Comparison of ENCODE assay signal across 14 mouse cellular contexts in genomic region chr1:74754175-74754785, GRCm38 (mm10). TPM values are rescaled to one million over a fixed set of nuclear protein-coding genes. Genes with fewer than 3 reads are reported as not detected.
DNase-seq lines count a peak whose midpoint lies in the region; ATAC-seq lines count a peak whose summit lies in the region.
"Had no signal": no experiment of that assay in that cellular context is flagged by ENCODE, and none has a peak within 500 bp of the region (broad histone marks: within the 10 kb centered on the region; RNA-seq: fewer than 3 reads in every experiment).

No protein-coding gene starts in this region.

- peak; percentile 87 for ATAC-seq in intestine, embryonic 15.5 days
- no peak for ATAC-seq in frontal cortex, adult (ENCODE audit: low TSS enrichment)
- ATAC-seq: forebrain, embryonic 16.5 days had no signal

- no peak overlapping the region for H3K4me2 ChIP-seq in intestine, embryonic 15.5 days (replicated peaks)
- H3K4me2 ChIP-seq: embryonic facial prominence, embryonic 15.5 days; lung, embryonic 15.5 days had no signal

- H3K27ac ChIP-seq in intestine, embryonic 15.5 days, result no peak overlapping the region
- H3K27ac ChIP-seq: embryonic facial prominence, embryonic 15.5 days; heart, adult 2 months; lung, embryonic 15.5 days had no signal

- H3K36me3 ChIP-seq in intestine, embryonic 15.5 days, result no peaks in the 10 kb centered on the region
- H3K36me3 ChIP-seq: embryonic facial prominence, embryonic 15.5 days; lung, embryonic 15.5 days had no signal

- 0 out of 2 replicates have a peak, but pooled peaks cover under 1% of the 10 kb centered on the region for H3K27me3 ChIP-seq in intestine, embryonic 15.5 days (replicated peaks)

- H3K9ac ChIP-seq in intestine, embryonic 15.5 days, result no peak overlapping the region
- H3K9ac ChIP-seq: embryonic facial prominence, embryonic 15.5 days; lung, embryonic 15.5 days had no signal

- peaks cover 5% of the 10 kb centered on the region; the same call in 1 of the 2 replicates for H3K4me1 ChIP-seq in intestine, embryonic 15.5 days (replicated peaks)

- WGBS in intestine, embryonic 15.5 days, result 60% methylated on average over 5 of the region's 5 CpGs

- intact Hi-C loops in heart, postnatal 36 days (cut with DNase I), result no loop called here

- peak; percentile 38 to 49 for DNase-seq in kidney, adult 8-10 months
- no peak for DNase-seq in kidney, postnatal 10 days
- DNase-seq in skeletal muscle tissue, adult 2 months (ENCODE audit: low read depth, low spot score), result peak; percentile 93
- peak; percentile 42 for DNase-seq in thymus, postnatal 25 days
- DNase-seq in heart, postnatal 36 days, result no peak
- no peak for DNase-seq in cerebellum, postnatal 36 days
- DNase-seq: cerebellum, adult 9-10 months; heart, adult 2 months had no signal

- H3K4me3 ChIP-seq in intestine, embryonic 15.5 days (replicated peaks), result no peak overlapping the region
- H3K4me3 ChIP-seq: embryonic facial prominence, embryonic 15.5 days; heart, adult 2 months; lung, embryonic 15.5 days had no signal

- H3K9me3 ChIP-seq in intestine, embryonic 15.5 days, result no peaks in the 10 kb centered on the region
- H3K9me3 ChIP-seq: embryonic facial prominence, embryonic 15.5 days; lung, embryonic 15.5 days had no signal

RNA-seq across cellular contexts. Expression of gene Prkag3, which starts 5.3 kb away (rescaled TPM):
- 0.16 and 0.19 TPM in 2 replicates for polyA plus RNA-seq in intestine, embryonic 15.5 days (2015; fragmentation: Nextera tagmentation; extraction: Ambion mirVana)
- total RNA-seq in heart, postnatal 36 days (2021), result 1 to 10 TPM; 1.1 to 1.4 TPM
- polyA plus RNA-seq: forebrain, embryonic 16.5 days had no signal

RNA-seq across cellular contexts. Expression of gene Wnt6, which starts 17.4 kb away (rescaled TPM):
- 0.18 and 0.58 TPM in 2 replicates for polyA plus RNA-seq in intestine, embryonic 15.5 days (2015; fragmentation: Nextera tagmentation; extraction: Ambion mirVana)
- under 1 TPM; 0.14 to 0.33 TPM for total RNA-seq in heart, postnatal 36 days (2021)

RNA-seq across cellular contexts. Expression of gene Wnt10a, which starts 37.0 kb away (rescaled TPM):
- 0.15 and 0.16 TPM in 2 replicates for polyA plus RNA-seq in intestine, embryonic 15.5 days (2015; fragmentation: Nextera tagmentation; extraction: Ambion mirVana)
- not detected for total RNA-seq in heart, postnatal 36 days (2021)
- total RNA-seq: heart, adult 2 months; heart, postnatal 25 days had no signal
- polyA plus RNA-seq: heart, adult 2 months had no signal

RNA-seq across cellular contexts. Expression of gene Cyp27a1, which starts 40.9 kb away (rescaled TPM):
- polyA plus RNA-seq in intestine, embryonic 15.5 days (2015; fragmentation: Nextera tagmentation; extraction: Ambion mirVana), result 6.0 and 6.3 TPM in 2 replicates
- 10 to 100 TPM; 13.5 to 18.4 TPM for total RNA-seq in heart, postnatal 36 days (2021)

Comparison
In these comparisons a context has a peak if more than half of its experiments do, and no peak if none do; other contexts are left out.
1. DNase-seq: peak in kidney, adult 8-10 months (2 of 2), skeletal muscle tissue, adult 2 months (single experiment) and thymus, postnatal 25 days (single experiment); none in kidney, postnatal 10 days (single experiment), heart, postnatal 36 days (0 of 2) and cerebellum, postnatal 36 days (0 of 2).